Mouse (Mus musculus) liver, adult (tissue): ENCODE results near the gene Hbq1b.
"Not testable (repeated sequence)": the region's sequence is repeated elsewhere in the genome, so short reads cannot be mapped to it uniquely, and the experiment has no call there.

Experiments
- GATA4 ChIP-seq: IDR thresholded peaks from 2 replicates; pipeline ENCODE4 v1.6.1; 2014; ENCODE audit warnings: mild to moderate bottlenecking, low read length; ENCODE audit not compliant: insufficient replicate concordance

Gene Hbq1b

DNA sequence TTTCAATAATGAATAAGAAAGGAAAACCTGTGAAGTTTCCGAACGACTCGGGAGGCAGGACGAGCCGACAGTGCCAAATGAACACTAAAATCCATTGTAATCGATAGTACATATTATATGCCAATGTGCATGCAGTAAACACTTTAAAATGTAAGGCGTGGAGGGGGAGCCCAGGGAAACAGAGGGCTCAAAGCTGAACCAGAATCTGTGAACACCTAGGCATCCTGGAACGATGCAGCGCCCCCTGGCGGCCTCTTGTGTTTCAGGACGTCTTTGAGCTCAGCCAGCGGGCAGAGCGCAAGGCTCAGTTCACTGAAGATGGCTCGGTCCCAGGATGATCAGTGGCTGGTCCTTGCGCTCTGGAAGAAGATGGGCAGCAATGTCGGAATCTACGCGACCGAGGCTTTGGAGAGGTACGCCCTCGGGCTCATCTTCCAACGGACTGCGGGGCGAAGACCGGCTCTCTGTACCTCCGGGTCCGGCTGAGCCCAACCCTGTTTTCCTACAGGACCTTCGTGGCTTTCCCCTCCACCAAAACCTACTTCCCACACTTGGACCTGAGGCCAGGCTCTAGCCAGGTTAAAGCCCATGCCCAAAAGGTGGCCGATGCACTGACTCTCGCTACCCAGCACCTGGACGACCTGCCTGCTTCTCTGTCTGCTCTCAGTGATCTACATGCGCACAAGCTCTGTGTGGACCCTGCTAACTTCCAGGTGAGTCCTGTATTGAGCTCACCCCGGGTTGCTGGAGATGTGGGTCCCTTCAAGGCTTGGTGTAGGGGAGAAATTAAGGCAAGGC lies at the start of gene Hbq1b:
Hbq1b (plus strand) TSS at position 271 of the 798 bp plus-strand sequence.
- not testable (repeated sequence) for TF ChIP-seq GATA4

DNA sequence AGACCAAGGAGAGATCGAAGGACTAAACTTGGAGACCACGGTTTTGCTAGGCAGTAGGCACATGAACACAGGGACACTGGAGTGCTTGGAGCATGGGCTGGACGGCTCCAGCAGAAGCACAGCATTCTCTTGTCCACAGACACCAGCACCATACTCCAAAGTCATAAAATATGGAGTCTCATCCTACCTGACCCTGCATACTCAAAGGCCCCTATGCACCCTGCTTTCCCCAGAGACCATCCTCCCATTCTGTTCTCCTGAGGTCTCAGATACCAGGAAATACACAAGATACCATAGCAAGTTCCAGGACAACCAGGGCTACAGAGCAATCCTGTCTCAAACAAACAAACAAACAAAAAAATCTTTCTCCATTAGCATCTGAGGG lies 49.4 kb upstream of the Hbq1b start:
- TF ChIP-seq GATA4: no peak

DNA sequence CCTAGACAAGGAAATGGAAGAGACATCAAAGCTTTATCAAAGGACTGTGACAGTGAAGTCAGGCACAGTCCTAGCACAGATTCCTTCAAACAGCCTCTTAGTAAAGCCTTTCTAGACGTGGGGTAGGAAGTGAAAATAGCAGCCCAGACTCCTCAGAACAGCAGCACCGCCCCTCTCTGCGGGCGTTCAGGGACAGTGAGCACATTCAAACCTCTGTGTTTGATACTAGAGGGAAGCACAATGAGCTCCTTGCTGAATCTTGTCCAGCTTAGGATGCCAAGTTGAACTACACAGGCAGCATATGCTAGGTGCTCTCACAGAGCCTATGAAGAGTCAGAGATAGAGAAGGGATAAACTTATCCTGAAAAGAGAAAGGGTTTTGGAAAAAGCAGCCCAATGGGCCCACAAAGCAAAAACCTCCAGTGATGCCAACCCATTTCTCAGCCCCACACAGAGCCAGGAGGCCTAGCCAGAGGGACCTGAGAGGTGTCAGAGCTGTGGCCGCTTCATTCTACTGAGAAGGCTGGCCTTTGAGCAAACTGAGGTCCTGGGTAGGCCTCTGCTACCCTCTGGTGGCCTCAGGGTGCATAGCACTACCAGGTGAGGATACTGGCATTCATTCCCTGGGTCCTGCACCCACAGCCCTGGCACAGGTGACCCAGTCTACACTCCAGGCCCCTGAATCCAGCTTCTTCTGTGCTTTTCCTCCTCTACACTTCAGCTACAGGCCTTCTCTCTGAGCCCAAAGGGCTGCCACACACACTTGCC lies 48.5 kb upstream of the Hbq1b start:
- TF ChIP-seq GATA4: no peak

DNA sequence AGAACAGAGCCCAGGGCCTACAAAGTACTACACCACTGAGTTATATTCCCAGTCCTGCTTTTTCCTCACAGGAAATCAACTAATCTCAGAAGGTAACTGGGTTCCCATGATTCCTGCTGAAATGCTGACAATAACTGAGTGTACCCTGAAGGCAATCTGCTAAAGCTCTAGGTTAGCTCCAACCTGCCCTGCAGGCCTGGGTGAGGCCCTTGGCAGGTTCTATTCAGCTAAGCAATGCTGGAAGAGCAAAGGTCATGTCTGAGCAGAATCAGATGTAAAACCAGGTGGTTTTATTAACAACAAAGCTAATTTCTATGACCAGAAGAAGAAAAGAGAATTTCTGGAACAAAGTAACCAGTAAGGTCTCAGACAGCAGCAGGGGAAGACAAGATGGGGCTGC lies 45.4 kb upstream of the Hbq1b start:
- TF ChIP-seq GATA4: no peak

DNA sequence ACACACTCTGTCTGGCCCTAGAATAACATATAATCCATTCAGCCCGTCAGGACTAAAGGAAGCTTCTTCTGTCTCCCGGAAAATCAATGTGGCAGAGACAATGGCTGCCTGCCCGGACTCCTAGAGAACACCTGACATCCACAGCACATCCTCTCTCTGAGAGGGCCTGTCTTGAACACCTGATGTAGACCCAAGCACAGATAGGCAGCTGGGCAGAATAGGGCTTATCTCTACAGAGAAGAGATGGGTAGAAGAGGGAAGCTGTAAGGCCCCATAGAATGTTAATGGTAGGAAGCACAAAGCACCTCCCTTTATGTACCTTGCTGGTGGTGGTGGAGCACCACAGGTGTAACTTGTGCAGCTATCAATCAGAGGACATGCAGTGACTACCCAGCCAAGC lies 44.6 kb upstream of the Hbq1b start:
- TF ChIP-seq GATA4: no peak

DNA sequence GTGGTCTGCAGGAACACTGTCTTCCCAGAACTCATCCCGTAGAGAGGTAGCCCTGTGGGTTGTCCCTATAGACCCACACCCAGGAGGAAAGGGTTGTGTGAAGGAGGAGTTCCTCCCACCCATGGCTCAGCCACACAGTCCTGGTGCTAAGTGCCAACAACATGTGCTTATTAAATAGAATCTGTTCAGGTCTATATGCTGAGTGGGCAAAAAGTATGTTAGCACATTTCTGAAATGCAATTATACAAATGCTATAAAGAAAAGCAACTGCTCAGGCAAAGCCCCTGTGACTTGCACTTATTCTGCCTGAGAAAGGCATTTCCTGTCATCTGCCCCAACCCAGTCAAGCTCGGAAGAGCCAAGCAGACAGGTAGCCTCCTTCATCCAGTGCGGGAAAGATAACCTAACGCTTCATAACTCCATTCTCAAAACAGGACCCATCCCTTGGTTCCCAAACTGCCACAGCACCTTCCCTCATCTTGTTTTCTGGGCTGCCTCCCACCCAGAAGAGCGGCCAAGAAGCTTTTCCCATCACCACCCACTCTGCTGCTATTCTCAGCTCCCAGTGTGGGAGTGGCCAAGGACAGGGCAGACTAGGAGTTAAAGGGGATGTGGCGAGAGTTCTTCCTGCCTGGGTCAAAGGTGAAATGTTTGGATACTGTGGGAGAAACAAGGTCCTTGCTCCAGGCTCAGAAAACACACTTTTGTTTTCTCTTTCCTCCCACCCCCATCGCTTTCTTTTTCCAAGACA lies 43.4 kb upstream of the Hbq1b start:
- TF ChIP-seq GATA4: no peak

DNA sequence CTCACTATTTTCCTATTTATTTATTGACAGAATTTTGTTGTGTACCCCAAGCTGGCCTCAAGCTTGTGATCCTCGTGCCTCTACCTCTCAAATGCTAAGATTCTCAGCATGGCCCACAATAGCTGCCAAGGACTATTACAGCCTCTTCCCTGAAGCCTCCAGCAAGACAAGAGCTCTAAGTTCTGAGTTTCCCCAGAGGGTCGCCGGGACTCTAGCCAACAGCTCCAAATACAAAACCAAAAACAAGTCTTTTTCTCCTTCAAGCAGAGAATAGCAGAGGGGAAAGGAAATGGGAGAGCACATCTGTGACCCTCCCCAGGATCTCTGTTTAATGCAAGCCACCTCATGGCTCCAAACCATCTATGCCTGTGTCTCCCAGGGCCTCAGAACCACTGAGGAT lies 42.7 kb upstream of the Hbq1b start:
- TF ChIP-seq GATA4: no peak

DNA sequence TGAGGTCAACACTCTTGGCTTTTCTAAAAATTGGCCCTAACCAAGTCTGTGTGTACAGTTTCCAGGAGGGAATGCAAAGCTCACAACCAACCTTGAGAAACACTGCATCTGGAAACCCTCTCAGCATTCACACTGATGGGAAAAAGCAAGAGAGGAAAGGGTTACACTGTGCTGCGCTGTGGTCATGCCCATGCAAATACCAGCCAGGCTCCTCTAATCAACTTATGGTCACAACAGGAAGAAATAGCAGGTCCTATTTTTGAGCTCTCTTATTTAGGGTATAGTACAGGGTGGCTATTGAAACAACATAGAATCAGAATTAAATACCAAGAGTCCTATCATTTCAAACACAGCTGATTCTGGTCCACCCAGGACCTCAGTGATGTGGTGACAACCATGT lies 42.1 kb upstream of the Hbq1b start:
- TF ChIP-seq GATA4: no peak

DNA sequence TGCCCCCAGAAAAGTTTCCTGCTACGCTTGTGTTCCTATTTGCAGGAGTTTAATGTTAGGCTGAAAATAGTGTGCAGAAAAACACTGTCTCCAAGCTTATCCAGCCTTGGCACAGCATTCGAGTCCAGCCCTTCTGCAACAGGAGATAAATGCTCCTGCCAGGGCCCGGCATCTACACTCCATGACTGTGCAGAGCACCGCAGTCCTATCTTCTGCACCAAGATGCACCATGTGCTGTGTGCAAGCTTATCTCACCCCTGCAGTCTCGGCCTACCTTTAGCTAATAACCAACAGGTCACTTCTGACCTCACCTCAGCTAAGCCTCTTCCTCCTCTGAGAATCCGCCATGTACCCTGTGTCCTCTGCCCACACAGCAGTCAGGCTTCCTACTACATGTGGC lies 41.2 kb upstream of the Hbq1b start:
- TF ChIP-seq GATA4: no peak

DNA sequence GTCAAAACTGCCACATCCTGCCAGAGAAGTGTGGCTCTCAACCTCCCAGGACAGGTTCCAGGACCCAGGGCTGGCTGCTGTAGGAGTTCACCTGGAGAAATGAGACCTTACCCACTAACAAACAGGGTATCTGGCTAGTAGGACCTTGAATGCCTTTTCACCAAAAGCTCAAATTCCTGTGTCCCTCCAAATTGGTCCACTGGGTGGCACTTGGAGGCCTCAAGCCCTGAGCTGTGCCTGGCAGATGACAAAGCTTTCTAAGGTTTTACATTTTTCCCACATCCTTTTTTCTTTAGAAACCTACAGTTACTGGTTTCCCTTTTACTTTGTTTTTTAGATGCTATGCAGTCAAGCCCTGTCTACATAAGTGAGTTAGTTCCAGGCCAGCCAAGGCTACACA lies 39.7 kb upstream of the Hbq1b start:
- TF ChIP-seq GATA4: no peak

DNA sequence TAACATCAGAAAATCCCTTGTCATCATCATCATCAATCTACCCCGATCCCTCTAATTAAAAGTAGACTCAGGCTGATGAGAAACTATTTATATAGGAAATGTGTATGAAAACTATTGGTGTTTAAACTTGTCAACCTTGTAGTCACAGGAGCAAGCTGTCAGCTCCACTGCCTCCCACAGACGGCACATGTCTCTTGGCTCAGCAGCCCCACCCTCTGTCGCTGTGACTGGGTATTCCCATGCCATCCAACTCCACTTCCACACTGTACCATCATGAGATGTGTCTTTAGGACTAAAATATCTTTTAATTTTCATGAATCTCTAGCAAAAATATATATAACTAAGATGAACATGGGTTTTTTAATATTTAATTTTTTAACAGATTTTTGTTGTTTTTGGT lies 38.4 kb upstream of the Hbq1b start:
- TF ChIP-seq GATA4: no peak

DNA sequence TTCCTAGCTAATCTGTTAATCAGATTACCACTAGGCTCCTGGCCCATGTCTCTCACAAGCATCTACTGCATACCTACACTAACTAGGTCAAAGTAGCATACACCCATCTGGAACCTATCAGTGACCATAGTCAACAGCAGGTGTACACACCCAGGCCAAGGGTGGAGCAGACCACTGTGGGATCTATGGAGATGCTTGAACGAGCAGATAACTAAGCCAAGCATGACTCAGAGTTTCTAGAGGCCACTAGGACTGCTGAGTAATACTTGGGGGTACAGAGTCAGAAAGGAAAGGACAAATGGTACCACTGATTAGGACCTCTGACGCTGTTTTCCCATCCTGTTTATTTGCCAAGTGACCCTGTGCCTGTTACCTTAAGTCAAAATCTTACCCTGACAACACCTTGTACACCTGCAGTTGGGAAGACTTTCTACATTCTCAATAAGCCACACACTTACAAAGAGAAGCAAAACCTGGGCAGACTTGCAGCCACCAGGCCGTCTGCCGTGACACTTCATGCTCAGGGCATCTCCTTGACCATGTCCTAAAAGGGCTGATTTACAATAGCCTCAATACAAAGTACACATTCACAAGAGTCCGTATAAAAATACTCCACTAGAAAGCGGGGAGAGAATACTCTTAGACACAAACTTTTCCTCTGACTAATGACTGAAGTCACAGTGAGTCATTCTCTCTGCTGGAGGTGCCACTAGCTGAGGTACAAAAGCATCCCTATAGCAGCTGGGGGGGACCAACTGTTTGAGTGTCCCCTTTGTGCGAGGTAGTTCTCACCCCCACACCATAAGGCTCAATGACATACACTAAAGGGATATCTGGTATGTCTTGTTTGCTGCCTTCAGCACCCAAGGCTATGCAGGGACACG lies 35.6 kb upstream of the Hbq1b start:
- no peak for TF ChIP-seq GATA4

DNA sequence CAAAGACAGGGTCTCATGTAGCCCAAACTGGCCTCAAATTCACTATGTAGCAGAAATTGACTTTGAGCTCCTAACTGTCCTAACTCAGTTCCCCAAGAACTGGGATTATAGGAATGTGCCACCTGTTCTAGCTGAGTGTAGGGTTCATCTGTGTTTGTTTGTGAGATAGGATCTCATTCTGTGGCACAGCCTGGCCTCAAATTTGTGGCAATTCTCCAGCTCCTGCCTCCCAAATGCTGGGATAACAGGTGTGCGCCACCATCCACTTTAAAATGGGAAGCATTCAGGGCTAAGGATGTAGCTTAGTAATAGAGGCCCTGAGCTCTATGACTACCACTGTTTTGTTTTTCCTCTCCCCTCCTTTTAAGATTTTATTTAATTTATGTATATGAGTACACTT lies 33.6 kb upstream of the Hbq1b start:
- no peak for TF ChIP-seq GATA4

DNA sequence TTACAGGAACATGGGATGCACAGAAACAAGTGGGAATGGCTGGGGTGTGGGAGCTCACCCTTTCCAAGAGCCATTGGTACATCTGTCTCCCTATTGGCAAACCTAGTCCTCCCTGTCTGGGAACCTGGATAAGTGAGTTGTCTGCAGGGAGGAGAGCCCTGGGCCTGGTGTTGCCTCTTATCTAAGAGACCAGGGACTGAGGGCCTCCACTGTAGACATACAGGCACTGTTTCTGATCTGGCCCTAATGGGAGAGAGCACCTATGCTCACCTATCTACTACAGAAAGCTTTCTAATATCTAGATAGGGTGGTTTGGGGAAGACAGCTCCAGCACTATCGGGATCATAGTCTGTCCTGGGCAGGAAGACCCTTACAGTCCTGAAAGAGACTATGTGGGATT lies 30.6 kb upstream of the Hbq1b start:
- no peak for TF ChIP-seq GATA4

DNA sequence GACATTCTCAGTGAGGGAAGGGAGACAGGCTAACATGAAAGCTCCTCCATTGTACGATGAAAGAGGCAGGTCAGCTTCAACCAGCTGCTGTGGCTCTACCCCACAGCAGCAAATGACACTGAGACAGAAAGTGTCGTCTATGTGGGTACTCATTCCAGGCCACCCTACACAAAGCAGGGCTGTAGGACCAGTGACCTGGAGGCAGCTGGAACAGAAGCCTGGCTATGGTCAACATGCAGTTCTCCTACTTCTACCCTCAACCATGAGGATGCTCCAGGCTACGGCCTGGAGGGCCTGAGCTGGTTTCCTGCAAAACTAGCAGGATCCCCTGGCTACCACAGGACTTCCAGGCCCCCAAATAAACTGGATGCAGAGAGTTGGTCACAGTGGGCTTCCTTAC lies 30.2 kb upstream of the Hbq1b start:
- no peak for TF ChIP-seq GATA4
